Mouse (Mus musculus): ENCODE results near the gene Usb1.
"Not testable (repeated sequence)": the region's sequence is repeated elsewhere in the genome, so short reads cannot be mapped to it uniquely, and the experiment has no call there.

The Usb1 gene

DNA sequence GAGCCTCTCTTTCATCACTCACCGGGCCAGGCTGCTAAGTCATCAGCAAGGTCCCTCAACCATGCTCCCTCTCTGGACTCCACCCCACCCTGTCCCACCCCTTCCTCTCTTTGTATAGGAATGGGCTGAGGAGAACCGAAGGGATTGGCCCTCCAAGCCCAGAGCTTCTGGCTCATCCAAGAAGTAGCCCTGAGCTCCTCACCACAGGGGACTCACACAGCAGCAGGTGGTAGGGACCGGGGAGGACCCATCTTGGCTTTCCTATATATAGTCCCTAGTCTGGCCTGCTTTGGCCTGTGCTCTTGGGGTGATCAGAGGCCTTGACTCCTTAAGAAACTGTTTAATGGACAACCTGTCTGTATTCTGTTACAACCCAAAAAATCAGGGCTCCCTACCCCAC lies 42.3 kb downstream of the Usb1 start:
- no peak for DNase-seq (ENCODE audit: low read depth, low spot score)

DNA sequence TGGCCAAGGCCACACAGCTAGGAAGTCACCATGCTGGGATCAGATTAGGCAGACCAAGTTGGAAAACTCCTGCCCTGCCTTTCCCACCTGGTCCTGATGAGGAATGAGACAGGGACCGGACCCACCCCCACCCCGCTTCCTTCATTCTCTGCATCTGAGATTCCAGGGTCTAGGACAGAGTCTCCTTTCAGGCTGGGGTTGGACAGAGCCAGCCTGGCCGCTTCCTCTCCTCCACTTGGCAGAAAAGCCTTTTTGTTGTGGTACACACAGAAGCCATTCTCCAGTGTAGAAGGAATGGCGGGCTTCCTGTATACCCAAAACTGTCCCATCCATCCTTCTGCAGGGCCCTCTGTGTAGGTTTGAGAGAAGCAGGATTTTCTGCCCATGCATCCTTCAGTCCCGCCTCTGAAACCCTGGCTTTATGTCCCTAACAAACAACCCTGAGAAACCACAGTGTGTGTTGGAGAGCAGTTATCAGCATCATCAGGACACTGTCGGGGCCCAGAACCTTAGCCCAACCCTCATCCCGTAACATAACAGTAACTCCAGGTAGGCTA lies 43.4 kb downstream of the Usb1 start:
- no peak for DNase-seq (ENCODE audit: low read depth, low spot score)

DNA sequence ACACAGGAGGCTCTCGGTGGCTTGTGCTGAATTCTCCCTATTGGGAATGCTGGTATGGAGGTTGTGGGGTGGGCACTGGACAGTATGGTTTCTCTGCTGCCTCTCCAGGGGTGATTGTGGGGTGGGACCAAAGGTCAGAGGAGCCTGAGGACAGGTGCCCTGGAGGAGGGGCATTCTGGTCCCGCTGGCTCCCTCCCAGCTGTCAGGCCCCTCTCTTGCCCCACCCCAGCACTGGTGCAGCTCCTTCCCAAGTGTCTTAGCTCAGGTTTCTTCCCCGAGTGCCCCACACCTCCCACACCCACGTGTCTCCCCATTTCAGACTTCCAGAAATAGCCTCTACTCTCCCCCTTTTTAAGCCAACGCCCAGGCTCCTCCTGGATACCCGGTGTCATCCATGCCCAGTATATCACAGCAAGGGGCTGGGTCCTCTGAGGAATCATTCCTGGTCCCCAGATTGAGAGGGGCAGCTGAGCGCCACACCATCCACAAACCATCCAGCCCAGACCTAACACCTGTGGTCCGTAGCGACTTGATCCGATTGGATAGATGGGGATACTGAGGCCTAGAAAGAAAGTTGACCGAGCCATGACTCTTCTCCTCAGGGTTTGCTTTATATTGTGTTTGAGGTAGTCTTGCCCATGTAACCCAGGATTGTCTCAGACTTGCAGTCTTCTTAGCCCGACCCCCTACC lies 44.4 kb downstream of the Usb1 start:
- no peak for DNase-seq (ENCODE audit: low read depth, low spot score)

DNA sequence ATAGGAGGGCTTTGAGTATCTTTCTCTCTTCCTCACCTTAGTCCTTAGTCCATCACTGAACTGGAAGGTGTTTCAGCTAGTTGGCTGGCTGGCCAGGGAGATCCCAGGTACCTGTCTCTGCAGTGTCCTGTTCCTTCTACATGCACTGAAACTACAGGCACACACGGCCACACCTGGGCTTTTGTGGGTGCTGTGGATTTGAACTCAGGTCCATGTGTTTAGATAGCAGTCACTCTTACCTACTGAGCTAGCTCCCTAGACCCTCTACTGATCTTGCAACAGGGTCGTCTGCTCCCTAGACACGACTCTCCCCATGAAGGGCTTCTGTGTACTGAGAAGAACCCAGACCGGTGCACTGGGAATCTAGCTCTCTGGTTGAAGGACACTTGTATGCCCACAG lies 45.0 kb downstream of the Usb1 start:
- DNase-seq (ENCODE audit: low read depth, low spot score): no peak

DNA sequence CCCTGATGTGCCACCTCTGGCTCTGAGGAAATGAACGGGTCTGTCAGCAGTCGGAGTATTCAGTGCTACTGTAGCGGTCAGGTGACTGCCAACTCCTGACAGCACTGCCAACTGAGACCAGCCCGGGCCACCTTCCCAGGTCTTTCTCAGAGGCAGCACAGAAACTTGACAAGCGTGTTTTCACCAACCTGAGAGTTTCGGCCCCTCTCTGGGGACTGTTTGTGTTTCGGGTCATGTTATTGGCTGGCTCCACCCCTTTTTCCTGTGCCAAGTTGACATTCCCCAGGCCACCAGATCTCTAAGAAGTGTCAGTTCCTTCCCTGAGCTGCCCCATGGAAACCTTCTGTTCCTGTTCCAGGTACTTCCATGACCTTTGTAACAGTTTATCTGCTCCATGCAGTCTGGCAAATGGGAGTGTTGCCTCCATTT lies 45.8 kb downstream of the Usb1 start:
- DNase-seq (ENCODE audit: low read depth, low spot score): peak; percentile 29

DNA sequence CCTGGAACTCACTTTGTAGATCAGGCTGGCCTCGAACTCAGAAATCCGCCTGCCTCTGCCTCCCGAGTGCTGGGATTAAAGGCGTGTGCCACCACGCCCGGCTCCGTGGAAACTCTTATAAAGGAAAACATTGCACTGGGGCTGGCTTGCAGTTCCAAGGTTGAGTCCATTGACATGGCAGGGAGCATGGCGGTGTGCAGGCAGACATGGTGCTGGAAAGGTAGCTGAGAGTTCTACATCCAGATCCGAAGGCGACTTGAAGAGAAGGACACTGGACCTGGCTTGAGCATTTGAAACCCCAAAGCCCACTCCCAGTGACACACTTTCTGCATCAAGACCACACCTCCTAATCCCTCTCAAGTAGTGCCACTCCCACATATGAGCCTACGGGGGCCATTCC lies 46.8 kb downstream of the Usb1 start:
- not testable (repeated sequence) for DNase-seq (ENCODE audit: low read depth, low spot score)

DNA sequence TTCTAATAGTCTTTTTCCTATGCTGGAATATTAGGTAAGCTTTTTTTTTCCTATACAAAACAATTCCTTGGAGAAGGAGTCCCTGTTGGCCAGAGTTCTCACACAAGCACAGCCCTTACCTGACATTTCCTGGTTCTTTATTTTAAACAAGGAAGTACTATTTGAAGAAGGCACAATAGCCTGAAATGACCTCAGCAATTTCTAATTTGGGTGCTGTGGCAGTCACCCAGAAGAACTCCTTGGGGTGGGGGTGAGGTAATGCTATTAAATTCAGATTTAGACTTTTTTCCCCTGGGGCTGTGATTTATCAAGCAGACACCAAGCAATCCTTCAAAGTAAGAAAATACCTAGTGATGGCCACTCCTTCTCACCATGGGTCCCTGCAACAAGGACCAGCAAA lies 48.9 kb downstream of the Usb1 start:
- DNase-seq (ENCODE audit: low read depth, low spot score): no peak

DNA sequence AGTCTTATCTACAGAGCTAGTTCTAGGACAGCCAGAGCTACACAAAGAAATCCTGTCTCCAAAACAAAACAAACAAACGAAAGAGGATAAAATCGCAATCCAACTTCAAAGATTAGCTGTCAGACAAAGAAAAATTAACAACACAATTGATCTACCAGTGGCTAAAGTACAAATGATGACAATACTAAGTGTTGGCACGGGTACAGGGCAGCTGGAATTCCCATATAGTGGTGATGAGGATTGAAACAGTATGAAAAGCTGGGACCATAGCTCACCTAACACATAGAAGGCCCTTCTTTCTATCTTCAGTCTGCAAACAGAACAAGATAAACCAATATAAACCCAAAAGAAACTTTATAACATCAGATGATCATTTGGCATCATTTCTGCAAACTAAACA lies 49.5 kb downstream of the Usb1 start:
- no peak for DNase-seq (ENCODE audit: low read depth, low spot score)

DNA sequence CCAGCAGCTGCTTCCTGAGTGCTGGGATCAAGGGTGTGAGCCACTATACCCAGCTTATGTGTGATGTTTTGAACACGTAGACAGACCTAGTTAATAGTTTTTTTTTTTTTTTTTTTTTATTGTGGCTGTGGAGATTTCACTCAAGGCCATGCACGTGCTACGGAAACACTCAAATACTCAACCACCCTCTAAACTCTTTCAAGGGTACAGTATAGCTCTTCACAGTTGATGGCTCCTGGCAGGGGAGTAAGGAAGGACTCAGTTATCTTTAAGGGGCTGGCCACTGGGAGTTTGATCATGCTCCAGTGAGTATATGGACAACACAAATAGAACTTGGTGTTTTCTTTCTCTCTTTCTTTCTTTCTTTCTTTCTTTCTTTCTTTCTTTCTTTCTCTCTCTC lies 52.4 kb downstream of the Usb1 start:
- no peak for DNase-seq (ENCODE audit: low read depth, low spot score)

DNA sequence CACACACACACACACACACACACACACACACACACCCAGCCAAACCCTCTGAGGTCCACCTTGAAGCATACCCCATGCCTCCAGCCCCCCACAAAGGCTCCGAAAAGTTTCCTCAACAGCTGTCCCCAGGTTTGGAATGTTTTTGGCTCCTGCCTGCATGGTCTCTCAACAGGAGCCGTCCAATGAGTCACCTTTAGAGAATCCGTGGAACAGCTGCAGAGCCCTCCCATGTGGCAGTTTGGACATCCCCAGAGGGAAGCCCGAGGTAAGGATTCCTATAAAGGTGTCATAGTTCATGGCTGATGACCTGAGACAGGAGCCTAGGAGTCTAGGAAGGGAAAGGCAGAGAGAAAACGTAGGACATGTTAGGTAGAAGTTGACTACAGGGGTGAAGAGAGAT lies 54.0 kb downstream of the Usb1 start:
- DNase-seq (ENCODE audit: low read depth, low spot score): no peak

DNA sequence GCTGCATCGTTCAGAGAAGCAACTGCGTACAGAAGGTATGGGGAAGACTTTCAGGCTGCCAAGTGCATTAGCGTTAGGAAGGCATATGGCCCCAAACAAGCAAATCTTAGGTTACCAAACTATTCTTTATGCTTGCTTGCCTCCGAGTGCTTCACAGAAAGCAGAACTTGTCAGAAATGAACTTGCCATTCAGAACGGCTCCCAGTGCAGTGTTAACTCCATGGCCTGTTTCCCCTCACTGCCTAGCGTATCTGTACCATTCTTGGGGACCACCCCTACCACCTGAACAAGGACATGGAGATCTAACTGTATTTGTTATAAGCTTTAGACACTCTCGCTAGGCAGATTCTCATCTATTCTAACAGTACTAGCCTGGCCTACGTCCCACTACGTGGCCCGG lies 55.1 kb downstream of the Usb1 start:
- DNase-seq (ENCODE audit: low read depth, low spot score): no peak

DNA sequence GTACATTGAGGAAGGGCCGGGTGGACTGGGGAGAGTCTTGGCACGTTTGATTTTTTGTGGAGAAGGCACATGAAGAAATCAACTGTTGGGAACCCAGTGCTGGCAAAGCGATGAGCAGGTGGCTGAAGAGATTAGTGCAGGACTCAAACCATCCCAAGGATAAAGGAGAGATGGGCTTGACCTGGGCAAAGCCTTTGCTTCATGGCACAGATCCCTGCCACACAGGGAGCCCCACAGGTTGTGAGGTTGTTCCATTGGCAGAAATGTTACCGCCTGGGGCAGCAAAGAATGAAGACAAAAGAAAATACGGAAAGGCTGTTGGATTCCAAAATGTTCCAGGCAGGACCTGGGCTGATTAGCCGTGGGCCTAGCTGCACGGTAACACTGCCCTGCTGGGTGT lies 55.9 kb downstream of the Usb1 start:
- DNase-seq (ENCODE audit: low read depth, low spot score): no peak

DNA sequence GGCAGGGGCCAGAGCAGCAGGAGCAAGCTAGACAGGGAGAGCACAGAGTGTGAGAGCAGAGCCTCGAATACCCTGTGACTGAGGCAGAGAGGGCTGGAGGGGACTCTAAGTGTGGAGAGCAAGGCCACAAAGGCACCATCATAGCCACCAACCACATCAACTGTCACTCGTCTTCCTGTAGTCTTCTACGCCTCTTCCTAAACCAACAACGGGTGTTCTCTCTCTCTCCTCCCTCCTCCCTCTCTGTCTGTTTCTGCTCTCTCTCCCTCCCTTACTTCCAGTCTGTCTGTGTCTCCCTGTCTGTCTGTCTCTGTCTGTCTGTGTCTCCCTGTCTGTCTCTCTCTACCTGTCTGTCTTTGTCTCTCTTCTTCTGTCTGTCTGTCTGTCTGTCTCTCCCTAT lies 58.2 kb downstream of the Usb1 start:
- no peak for DNase-seq (ENCODE audit: low read depth, low spot score)

DNA sequence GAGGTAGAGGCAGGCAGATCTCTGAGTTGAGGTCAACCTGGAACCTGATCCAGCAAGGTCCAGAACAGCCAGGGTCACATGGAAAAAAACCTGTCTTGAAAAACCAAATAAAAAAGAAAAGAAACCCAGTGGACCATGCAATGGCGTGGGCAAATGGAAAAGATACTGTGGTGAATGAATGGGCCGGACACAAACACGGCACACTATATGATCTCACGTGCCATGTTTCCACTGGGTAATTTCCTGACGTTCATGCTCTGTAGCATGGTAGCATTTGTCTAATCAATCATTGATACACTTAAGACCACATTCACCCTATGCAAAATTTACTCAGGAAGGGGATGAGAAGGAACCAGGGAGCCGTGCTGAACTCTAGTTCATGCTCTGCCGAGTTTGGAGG lies 59.0 kb downstream of the Usb1 start:
- no peak for DNase-seq (ENCODE audit: low read depth, low spot score)

DNA sequence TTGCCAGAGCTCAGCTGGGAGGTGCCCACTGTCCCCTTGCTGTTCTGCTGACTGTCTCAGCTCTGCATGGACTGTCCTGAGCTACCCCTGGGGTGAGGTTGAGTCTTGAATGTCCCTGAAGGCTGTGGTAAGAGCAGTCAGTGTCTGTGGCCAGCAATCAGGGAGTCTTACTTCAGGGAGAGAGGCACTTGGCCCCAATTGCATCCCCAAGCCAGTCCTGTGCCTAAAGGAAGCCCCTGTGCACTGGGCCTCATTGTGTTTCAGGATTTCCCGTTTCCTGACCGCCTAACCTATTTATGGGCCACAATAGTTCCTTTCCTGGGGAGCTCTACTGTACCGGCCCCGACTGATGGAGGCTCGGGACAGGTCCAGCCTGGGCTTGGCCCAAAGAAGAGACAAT lies 60.5 kb downstream of the Usb1 start:
- DNase-seq (ENCODE audit: low read depth, low spot score): no peak

DNA sequence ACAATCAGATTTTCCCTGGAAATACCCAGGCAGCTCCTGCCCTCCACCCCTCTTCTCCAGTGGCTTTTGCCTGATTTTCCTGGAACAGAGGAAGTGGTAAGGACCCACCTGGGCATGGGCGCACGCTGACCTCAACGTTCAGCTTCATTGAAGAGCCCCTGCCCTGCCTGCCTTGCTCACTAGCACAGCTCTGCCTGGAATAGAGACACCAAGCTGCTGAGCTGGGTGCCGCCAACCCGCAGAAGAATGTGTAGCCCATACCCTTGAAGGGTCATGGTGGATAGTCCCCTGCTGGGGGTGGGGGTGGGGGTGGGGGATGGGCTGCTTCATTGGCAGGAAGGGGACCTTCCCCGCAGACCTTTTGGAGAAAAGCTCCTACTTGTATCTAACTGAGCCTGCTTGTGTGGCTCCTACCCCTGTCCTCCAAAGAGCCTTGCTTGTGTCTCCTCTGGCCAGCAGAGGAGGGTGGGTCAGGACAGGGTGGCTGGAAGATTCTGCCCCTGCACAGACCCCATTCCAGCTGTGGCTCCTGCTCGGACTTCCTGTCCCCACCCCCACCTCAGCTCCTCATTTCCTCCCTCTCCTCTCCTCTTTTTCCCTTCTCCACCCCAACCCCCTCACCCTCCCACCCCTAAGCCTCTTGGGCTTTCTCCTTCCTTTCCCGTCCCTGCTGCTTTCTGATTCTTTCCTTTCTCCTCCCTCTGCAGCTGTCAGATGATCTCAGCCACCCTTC lies 63.3 kb downstream of the Usb1 start:
- no peak for DNase-seq (ENCODE audit: low read depth, low spot score)

DNA sequence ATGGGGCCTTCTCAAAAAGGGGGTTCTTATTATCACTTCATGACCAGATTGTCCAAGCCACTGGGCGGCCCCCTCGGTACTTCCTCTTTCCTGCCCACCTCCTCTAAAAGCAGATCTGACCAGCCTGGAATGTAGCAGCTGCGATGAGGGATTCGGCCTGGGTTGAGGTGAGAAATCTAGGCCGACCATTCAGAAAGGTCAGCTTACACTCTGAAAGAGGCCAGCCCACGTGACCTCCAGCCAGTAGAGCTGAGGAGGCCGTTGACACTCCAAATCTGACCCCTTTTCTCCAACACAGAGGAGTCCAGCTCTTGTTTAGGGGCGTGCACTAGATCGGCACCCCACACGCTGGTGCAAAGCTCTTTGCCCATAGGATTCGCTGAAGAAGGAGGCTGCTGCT lies 64.7 kb downstream of the Usb1 start:
- no peak for DNase-seq (ENCODE audit: low read depth, low spot score)
